Mouse (Mus musculus) thymus, adult 2 months (tissue): ENCODE results near the gene Rev3l.

Source experiments
- CTCF ChIP-seq: fragments of 200-500 bp; IDR thresholded peaks from 2 replicates; pipeline ENCODE4 v1.5.1; 2012; ENCODE audit warnings: mild to moderate bottlenecking, control low read depth, low read length, moderate library complexity, borderline replicate concordance; ENCODE audit not compliant: control insufficient read depth, poor library complexity, insufficient read depth; ENCODE audit errors: extremely low read depth
- POLR2A ChIP-seq: fragments of 200-500 bp; IDR thresholded peaks from 2 replicates; pipeline ENCODE4 v1.6.1; 2012; ENCODE audit warnings: mild to moderate bottlenecking, low read length, control low read depth, moderate library complexity; ENCODE audit not compliant: control insufficient read depth, poor library complexity, insufficient read depth; ENCODE audit errors: extremely low read depth

DNA sequence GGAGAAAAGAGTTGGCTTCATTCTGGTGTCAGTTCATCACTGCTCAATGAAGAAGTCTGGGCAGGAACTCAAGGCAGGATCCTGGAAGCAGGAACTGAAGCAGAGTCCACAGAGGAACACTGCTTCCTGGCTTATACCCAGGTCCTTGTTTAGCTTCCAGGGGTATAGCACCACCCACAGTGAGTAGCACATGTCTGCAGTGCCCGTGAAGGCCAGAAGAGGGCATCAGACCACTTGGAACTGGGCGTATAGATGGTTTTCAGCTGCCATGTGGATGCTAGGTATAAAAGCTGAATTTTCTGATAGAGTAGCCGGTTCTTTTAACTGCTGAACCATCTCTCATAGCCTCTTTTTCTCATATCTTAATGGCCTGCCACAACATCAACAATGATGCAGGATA, 79.6 kb downstream of the Rev3l start:
- 0 out of 2 replicates have a peak, but pooled peaks have one; percentile 18 for TF ChIP-seq CTCF
- no peak for TF ChIP-seq POLR2A
